Mouse (Mus musculus) gastrocnemius, postnatal 36 days (tissue): ENCODE results near the gene Prdm10. TPM values are rescaled to one million over a fixed set of nuclear protein-coding genes. Genes with fewer than 3 reads are reported as not detected.

Experiments used
- DNase-seq, 2 experiments: peaks; one replicate each; pipeline ENCODE4 v3.0.0; 2022
- intact Hi-C: fragments of 180-260 bp; cut with DNase I; formaldehyde crosslinking; loops from one replicate; pipeline ENCODE4 v1.15.1; 2025
- long read RNA-seq, 2 experiments: library from polyadenylated mRNA; stranded (forward); transcript quantifications; one replicate each; pipeline ENCODE4 v2.0.0; 2021
- total RNA-seq, 2 experiments: library from RNA; stranded (reverse); gene quantifications; 2 replicates each; pipeline ENCODE4 v1.2.3; 2021

The Prdm10 gene
- total RNA-seq: 1 to 10 TPM; 3.8 TPM
- long read RNA-seq, experiment 1: 0 reads
- long read RNA-seq, experiment 2, partial matches to known transcripts: 0 of 5 reads
- long read RNA-seq, experiment 2, other reads (novel, unspliced or antisense): 2 of 5 reads

DNA sequence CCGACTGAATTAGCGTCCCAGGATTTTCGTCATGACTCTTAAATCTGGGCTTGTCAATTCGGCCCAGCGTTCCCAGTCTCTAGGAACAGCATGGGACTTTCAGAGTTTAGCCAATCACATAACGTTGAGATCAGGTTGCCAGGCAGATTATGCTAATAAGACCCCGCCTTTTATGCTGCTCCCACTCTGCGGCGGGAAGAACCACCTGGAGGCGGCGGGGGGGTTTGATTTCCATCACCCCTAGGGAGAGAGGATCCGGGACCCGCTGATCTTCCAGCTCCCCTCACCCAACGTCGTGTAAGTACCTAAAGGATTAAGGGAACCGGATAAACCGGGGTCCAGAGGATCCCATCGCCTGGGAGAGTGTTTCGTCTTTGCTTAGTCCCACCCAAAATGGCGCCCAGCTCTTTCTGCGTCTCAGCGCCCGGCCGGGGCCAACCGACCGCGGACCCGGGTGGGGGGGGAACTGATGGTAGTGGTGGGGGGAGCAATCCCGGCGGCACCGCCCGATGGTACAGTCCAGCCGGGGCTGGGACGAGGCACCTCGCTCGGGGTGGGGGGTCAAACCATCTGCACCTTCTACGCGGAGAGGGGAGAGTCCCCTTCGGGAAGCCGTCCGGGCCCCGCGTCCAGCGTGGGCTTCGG is at the start of gene Prdm10:
Gene Prdm10 (plus strand): TSS at position 173 of the 645 bp plus-strand sequence.
- intact Hi-C loops: loop anchor here (1.0 kb wide), 1 partner anchor 69 kb away; the partner anchor contains the start of gene Aplp2
- DNase-seq: peak; percentile 90 to 93

DNA sequence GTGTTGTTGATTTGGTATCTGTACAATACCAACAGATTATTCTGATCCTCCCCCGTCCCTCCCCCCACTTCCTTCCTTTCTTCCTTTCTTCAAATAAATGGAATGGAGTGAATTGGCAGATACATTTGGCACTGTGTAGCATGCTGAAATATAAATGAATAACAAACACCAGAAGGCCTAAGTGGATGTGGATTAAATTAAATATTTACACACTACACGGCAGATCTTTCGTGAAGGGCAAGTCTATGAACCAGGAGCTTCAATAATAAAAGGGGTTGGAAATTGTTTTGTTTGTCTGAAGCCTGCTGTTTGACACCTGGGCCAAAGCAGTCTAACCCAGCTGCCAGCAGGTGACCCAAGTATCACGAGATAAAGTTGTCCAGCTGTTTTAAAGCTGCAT is 45.3 kb upstream of the Prdm10 start:
- intact Hi-C loops: no loop called here
- no peak for DNase-seq

DNA sequence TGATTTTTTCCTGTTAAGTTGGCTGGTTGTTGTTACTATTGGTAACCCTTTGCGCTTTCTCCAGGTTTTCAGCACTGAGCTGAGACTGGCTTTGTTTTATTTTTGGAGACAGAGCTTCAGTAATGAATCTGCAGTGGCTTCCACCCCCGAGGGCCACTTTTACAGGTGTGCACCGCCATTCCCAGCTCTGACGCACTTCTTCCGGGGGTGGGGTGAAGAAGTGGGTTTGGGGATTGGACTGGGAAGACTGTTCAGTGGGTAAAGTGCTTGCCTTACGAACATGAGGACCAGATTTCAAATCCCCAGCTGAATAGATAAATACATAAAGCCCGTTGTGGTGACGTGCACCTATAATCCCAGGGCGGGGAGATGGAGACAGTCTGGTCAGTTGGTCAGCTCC is 44.8 kb upstream of the Prdm10 start:
- DNase-seq: no peak
- intact Hi-C loops: no loop called here

DNA sequence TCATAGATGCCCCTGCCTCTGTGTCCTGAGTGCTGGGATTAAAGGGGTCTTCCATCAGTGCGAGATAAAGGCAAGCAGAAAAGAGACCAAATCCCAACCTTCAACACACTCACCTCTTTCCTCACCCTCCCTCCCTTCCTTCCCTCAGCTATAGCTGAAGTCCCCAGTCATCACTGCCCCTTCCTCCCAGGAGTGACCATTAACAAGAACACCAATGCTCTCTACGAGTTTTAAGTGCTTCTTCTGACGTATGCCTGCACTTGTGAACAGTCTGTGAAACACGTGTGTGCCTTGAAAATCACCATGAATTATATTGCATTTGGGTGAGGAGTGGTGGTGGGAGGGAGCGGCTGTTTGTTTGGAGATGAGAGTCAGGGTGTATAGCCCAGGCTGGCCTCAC is 44.3 kb upstream of the Prdm10 start:
- intact Hi-C loops: no loop called here

DNA sequence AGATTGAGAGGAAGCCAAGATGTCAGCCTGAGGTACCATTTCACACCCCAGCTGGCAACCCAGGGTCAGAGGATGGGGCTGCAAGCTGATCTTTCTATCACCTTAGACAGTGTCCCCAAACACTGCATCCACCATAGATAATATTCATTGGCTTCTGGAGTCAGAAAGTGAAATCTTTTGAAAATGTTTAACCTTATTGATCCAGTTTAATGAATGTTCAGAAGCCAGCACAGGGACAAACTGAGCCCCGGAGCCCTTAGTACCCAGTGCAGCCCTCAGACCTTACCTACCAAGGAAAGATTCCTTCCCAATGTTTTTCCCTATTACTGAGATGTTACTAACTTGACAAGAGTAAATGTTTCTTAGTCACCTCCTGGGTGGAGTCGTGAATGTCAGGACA is 41.8 kb upstream of the Prdm10 start:
- no peak for DNase-seq
- intact Hi-C loops: no loop called here

More for the DNA sequence above, 44.3 kb upstream of the Prdm10 start:
- DNase-seq: no peak

DNA sequence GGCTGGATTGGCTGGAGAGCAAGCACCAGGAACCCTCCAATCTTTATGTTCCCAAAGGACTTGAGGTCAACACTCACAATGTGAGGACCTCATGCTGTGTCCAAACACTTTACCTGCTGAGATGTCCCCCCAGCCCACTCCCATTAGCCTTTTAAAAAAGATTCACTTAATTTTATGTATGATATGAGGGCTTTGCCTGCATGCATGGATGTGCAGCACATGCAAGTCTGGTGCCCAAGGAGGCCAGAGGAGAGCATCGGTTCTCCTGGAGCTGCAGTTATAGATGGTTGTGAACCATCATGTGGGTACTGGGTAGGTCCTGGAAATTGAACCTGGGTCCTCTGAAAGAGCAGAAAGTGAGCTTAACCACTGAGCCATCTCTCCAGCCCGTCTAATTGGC is 40.8 kb upstream of the Prdm10 start:
- no peak for DNase-seq
- intact Hi-C loops: no loop called here

DNA sequence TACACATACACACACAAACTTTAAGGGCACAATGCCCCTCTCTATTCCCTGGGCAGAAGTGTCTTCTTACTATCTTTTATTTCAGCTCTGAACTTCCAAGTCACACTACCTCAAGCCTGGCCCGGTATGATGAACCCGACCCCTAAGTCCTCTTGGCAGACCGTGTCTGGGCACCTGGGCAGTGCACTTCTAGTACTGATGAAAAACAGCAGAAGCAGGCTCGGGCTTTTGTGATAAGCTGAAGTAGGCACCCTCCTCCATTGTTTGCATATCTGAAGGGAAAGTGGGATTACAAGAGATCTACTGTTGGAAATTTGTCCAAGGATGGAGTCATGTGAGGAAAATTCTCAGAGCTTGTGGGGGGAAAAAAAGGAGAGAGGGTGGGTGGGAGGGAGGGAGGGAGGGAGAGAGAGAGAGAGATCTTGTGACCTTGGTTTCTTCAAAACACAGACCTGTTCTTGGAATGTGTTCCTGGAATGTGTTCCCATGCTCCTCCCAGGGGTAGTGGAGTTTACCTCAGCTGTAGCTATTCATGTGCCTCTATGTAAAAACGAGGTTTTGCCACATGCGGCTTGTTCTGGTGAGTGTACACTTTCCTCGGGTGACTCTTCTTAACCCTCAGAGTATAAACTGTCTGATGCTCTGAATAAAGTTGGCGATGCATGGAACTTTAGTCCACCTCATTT is 39.7 kb upstream of the Prdm10 start:
- DNase-seq: no peak
- intact Hi-C loops: no loop called here

DNA sequence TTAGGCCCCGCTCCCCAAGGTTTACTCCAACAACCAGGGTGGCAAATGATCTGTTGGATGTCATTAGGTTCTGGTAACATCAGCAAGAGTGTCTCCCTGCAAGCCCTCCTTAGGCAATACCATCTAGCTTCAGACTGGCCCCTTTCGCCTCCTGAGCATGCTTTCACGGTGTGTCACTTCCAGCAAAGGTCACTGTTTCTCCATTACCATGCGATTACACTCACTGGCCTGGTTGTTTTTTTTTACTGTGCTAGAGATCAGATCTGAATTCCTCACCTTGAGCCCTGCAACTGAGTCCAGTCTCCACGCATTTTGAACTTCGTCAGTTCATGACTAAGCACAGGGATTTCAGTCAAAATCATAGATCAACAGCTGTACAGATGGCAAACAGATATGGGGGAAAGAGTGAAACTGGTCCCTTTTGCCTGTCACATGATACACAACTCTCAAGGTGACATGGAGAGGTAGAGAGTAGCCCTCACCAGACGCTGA is 39.1 kb upstream of the Prdm10 start:
- no peak for DNase-seq
- intact Hi-C loops: no loop called here

DNA sequence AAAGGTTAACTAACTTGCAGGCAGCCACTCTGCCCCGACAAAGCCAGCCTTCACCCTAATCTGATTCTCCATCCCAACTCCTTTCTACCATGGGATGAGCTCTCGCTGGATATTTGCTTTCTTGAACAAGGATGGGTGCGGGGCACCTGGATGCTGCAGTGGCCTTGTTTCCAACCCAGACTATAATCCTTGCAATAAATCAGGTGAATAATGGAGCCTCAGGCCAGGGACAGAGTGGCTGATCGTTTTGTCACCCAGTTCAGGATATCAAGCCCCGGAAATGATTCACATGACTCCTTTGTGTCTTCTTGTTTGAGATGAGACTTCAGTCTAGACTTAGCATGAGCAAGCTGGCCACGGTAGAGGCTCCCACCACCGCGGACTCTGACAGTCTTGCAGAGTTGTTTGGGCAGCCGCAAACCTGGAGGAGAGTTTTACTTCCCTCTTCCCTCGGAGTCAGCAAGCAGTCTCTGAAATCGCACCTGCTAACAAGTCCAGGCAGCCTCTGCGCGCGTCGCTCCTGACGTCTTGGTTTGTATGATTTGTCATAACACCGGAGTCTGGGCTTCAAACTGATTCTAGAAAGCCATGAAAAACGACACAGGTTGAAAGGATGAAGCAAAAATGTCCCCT is 36.9 kb upstream of the Prdm10 start:
- intact Hi-C loops: no loop called here
- DNase-seq: no peak

DNA sequence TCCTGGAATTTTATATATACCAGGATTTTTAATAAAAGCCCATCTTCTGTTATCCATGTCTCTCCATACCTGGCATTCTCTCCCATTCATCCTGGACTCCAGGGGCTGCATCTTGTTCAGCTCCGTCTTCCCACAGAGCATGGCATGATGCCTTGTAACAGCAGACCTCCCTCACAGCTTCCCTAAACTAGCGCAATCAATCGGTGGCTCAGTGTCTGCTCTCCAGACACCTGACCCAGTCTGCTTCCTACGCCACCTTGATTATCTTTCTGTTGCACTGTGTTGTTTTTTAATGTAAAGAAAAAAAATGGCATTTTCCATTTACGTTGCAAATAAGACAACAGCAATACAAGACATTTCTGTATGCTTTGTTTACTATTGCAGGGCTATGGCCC is 36.4 kb upstream of the Prdm10 start:
- intact Hi-C loops: no loop called here
- no peak for DNase-seq

DNA sequence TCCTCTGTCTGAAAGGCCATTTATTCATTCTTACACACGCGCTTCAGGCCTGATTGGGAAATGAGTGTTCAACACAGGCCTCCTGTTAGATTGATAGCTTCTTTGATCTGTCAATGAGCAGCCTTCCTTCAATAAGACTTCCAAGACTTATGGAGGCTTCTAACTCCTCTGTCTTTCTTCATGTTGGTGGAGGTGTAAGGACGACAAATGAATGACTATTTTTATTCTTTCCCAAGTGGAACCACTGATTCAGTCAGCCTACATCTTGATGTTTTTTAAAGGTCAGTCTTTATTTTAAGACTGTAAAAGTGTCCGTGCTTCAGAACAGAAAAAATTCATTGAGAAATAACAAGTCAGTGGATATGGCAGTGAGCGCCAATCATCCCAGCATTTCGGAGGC is 35.3 kb upstream of the Prdm10 start:
- DNase-seq: no peak
- intact Hi-C loops: no loop called here

DNA sequence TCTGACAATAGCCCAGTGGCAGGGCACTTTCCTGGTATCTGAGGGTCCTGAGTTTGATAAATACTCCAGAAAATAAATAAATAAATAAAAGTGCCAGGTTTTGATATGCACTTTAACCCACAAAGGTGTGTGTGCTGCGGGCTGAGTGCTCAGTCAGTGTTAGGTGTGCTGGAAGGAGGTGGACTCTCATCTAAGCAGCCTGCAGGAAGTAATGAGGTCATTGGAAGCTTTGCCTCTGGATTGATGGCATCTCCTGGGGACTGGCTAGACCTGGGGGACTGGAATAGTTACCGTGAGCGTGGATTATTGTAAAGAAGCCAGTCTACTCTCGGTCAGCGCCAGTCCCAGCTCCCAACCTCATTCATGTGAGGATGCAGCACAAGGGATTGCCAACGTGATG is 33.9 kb upstream of the Prdm10 start:
- intact Hi-C loops: no loop called here
- no peak for DNase-seq

DNA sequence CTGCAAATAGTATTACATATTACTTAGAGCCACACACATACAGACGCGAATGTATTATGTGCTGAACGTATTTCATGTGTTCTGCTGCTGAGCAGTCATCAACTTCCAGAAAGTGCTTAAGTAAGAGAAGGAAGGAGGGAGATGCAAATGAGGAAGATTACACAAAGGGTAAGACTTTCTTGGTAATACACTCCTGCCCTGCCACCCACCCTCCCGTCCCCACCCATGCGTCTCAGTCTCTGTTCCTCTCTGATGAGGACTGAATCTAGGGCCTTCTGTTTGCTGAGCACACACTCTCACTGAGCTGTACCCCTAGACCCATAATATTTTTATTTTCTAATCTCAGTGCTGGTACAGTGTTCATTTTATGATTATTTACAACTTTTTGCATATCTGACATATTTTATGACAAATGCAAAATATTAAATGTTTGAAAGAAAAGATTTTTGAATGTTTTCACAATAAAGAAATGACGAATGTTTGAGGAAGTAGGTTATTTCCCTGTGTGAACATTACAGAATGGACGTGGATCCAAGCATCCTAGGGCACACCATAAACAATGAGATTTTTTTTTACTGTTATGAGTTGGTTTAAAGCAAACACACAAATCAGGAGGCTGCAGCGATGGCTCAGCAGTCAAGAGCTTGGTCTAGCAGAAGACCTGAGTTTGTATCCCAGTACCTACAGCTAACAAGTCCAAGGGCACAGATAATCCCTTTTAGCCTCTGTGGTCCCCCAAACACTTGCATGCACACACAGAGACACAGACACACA is 32.7 kb upstream of the Prdm10 start:
- intact Hi-C loops: no loop called here
- no peak for DNase-seq

DNA sequence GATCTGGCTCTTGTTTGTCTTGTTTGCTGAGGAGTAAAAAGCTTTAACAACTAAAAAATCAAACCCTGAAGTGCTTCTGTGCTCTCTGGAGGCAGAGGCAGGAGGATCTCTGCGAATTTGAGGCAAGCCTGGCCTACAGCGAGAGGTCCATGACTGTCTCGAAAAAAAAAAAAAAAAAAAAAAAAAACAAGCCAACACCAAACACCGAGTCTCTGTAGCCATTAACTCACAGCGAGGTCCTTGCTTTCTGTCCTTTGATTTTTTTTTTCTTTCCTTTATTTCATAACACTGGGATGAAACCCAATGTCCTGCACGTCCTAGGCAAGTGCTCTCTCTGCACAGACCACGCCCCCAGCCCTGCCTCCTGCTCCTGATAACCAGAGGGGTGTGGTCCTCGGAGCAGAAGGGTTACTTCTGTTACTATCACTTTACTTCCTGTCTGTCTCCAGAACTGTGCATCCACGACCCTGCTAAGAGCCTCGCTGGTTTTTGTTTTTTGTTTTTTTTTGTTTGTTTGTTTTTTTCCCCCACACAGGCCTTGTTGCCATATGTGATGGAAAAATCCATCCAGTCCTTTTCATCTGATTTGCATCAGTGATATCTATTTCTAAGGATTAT is 28.0 kb upstream of the Prdm10 start:
- intact Hi-C loops: no loop called here
- peak in 1 of 2 experiments; percentile 13 for DNase-seq

DNA sequence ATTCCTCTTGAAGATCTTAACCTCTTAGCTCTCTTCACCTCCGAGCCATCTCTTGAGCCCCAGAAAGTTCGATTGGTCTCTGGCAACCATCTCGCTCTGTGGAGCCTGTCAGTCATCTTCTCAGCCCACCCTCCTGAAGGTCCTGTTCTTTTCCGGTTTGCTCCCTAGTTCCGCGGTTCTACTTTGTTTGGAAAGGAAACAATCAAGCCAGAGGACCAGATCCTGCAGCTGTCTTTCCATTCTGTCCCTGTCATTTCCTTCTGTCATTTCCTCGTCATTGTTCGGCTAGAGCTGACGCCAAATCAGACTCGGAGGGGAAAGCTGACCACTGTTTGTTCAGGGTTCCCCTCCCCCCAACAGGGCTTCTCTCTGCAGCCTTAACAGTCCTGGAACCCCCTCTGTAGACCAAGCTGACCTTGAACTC is 27.0 kb upstream of the Prdm10 start:
- intact Hi-C loops: no loop called here

DNA sequence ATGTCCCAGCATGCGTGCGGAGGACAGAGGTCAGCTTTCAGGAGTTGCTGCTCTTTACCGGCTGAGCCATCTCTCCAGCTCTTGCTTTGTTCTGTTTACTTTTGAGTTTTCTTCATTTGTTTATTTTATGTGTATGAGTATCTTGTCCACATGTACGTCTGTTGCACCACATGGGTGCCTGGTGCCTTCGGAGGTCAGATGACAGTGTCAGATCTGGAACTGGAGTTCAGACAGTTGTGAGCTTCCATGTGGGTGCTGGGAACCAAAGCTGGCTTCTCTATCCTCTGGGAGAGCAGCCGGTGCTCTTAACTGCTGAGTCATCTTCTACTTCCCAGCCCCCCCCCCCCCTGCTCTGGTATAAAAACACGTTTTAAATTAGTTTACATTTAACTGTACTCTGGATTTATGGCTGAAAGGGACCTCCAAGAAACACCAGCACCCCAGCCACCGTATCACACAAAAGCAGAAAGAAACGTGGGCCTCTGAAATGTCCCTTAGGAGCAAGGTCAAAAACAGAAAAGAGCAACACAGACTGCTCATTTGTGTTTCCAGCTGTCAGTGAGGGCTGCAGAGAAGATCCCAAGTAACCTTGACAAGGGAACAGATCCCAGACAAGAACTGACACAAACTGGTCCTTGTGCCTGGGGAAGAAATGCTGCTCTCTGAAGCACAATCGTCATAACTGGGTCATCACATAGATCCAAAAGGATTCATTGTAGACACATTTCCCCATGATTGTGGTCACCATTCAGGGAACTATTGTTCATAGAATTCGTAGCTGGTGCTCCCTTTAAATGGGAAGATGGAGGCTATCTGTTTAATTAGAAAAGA is 26.3 kb upstream of the Prdm10 start:
- intact Hi-C loops: no loop called here
- no peak for DNase-seq

More for the DNA sequence above, 27.0 kb upstream of the Prdm10 start:
- peak in 1 of 2 experiments; percentile 16 for DNase-seq

DNA sequence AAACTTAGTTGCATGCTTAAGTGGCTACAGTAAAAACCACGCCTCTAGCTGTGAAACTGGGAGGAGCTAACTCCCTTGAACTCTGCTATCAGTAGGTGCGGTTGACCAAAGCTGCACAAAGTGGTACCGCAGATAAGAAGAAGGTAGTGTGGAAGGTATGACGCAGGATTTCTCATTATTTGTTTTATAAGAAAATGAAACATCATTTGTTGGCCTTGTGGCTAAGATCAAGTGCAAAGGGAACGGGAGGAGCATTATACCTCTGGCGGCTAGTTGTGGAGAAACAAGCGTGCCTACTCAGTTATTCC is 25.7 kb upstream of the Prdm10 start:
- no peak for DNase-seq
- intact Hi-C loops: no loop called here

DNA sequence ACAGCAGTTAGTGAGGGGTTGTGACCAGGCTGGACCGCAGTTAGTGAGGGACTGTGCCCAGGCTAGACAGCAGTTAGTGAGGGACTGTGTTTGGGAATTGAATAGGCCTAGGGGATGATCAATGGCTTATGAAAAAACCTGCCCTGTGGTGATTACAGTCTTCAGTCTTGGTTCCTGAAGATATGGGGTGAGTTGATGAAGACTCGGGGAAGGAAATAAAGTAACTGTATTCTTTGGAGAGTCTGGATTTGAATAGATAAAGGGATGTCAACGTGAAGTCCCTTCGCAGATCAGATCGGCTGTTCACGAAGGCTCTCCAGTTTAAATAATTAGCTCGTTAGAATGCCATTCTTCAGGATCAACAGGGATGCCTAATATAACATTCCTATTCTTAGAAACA is 24.4 kb upstream of the Prdm10 start:
- DNase-seq: no peak

DNA sequence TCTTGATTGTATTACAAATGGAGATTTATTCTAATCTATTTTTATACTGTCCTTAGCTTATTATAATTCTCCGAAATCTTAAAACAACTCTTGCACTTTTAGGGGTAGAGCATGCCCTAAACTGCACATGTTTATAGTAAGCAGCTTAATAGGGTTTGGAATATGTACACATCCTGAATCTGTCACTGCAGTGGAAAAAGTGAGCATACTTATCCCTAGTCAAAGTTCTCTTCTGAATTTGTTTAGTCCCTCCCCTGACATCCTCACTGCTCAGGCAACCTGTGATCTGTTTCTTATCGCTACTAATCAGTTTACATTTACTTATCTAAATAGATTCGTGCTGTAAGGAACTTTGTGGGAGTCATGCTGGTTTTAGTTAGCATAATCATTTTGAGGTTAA is 22.1 kb upstream of the Prdm10 start:
- intact Hi-C loops: no loop called here
- DNase-seq: no peak

More for the DNA sequence above, 24.4 kb upstream of the Prdm10 start:
- intact Hi-C loops: no loop called here

DNA sequence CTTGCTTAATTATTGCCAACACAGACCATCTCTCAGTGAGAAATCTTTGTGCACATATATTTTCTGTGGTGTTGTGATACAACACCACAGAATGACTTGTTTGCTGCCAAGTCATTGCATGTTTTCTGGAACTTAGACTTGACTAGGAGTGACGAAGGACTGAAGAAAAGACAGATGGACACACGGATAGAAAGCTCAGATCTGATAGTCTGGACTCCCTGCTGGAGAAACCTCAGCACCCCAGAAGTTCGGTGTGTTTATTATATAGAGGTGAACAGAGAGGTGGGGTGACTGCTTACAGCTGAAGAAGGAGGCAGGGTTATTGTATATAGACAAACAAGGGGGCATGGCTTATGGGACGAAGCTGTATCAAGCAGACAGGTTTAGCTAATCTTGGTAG is 20.1 kb upstream of the Prdm10 start:
- intact Hi-C loops: no loop called here
- DNase-seq: no peak
